Mouse (Mus musculus) stomach, embryonic 14.5 days (tissue): ENCODE measurements around the gene Slc22a4. TPM values are rescaled to one million over a fixed set of nuclear protein-coding genes. Genes with fewer than 3 reads are reported as not detected.
A peak's percentile ranks its signal among the peaks of the same experiment; 100 is the strongest.
"Not testable (repeated sequence)": the region's sequence is repeated elsewhere in the genome, so short reads cannot be mapped to it uniquely, and the experiment has no call there.

Experiments used
- ATAC-seq: fragments of 200-750 bp; cut with Nextera tagmentation; 2 replicates; pipeline ENCODE4 v1.8.0; 2017; ENCODE audit warnings: low read depth, moderate TSS enrichment; ENCODE audit not compliant: insufficient number of reproducible peaks, insufficient read depth, low FRiP score
- H3K27ac ChIP-seq: fragments of 300-500 bp; sonication (generic); 2 replicates; pipeline ENCODE4 v1.5.1; 2014; ENCODE audit warnings: mild to moderate bottlenecking, low read length, moderate library complexity, mixed read lengths
- H3K27me3 ChIP-seq: fragments of 300-500 bp; sonication (generic); 2 replicates; pipeline ENCODE4 v1.6.1; 2014; ENCODE audit warnings: low read length, control low read depth, mixed read lengths; ENCODE audit not compliant: control insufficient read depth, insufficient read depth
- H3K36me3 ChIP-seq: fragments of 300-500 bp; sonication (generic); 2 replicates; pipeline ENCODE4 v1.6.1; 2014; ENCODE audit warnings: mild to moderate bottlenecking, control low read depth, low read length, moderate library complexity, mixed read lengths; ENCODE audit not compliant: control insufficient read depth, insufficient read depth
- H3K4me1 ChIP-seq: fragments of 300-500 bp; sonication (generic); 2 replicates; pipeline ENCODE4 v1.6.1; 2014; ENCODE audit warnings: low read length, control low read depth, mixed read lengths; ENCODE audit not compliant: control insufficient read depth, insufficient read depth
- H3K4me2 ChIP-seq: fragments of 300-500 bp; sonication (generic); replicated peaks from 2 replicates; pipeline ENCODE4 v1.6.1; 2014; ENCODE audit warnings: low read depth, low read length, control low read depth
- H3K4me3 ChIP-seq: fragments of 300-500 bp; sonication (generic); 2 replicates; pipeline ENCODE4 v1.5.1; 2014; ENCODE audit warnings: low read depth, low read length, control low read depth
- H3K9ac ChIP-seq: fragments of 300-500 bp; sonication (generic); replicated peaks from 2 replicates; pipeline ENCODE4 v1.6.1; 2014; ENCODE audit warnings: low read depth, mild to moderate bottlenecking, control low read depth, low read length, moderate library complexity, mixed read lengths
- H3K9me3 ChIP-seq: fragments of 300-500 bp; sonication (generic); 2 replicates; pipeline ENCODE4 v1.6.1; 2016; ENCODE audit warnings: low read depth, low read length, control low read depth; ENCODE audit not compliant: control insufficient read depth
- WGBS: fragments of 180-500 bp; shearing (Covaris S2); extraction: QIAGEN DNeasy Blood & Tissue Kit; methylation state at CpG from one replicate; pipeline ENCODE4 v1.1.7; 2014; 5-methylcytosine and 5-hydroxymethylcytosine counted together
- polyA plus RNA-seq: library from polyadenylated mRNA; unstranded; fragments of >200 nt; fragmentation: Nextera tagmentation; extraction: Ambion mirVana; gene quantifications from 2 replicates; pipeline ENCODE4 v1.2.1, GENCODE M21; 2014

Gene Slc22a4
- polyA plus RNA-seq, 1 experiment from 2014 or later, result 0.80 TPM

- H3K27ac ChIP-seq, result no peak overlapping the region
- 75% methylated on average over 3 of the region's 3 CpGs for WGBS
- no peaks in the 10 kb centered on the region for H3K36me3 ChIP-seq
- H3K4me1 ChIP-seq, result no peaks in the 10 kb centered on the region
- ATAC-seq, result peak; percentile 81; the same call in 1 of the 2 replicates
- no peak overlapping the region for H3K4me3 ChIP-seq
- H3K9me3 ChIP-seq, result no peaks in the 10 kb centered on the region
- no peaks in the 10 kb centered on the region for H3K27me3 ChIP-seq
- H3K4me2 ChIP-seq, result no peak overlapping the region
- no peak overlapping the region for H3K9ac ChIP-seq
These were observed 23.2 kb downstream of the Slc22a4 start for GRCm38 (mm10) chr11:54004734-54005133.

GRCm38 (mm10) chr11:54004221-54004620 is 23.7 kb downstream of the Slc22a4 start:
- Histone ChIP-seq H3K27me3 (no peaks in the 10 kb centered on the region), H3K36me3 (no peaks in the 10 kb centered on the region), H3K9me3 (no peaks in the 10 kb centered on the region), H3K9ac (no peak overlapping the region), H3K4me2 (no peak overlapping the region), H3K4me3 (no peak overlapping the region), H3K4me1 (no peaks in the 10 kb centered on the region), H3K27ac (no peak overlapping the region)
- ATAC-seq, result no peak
- WGBS, result 71% methylated on average over 9 of the region's 9 CpGs

DNA sequence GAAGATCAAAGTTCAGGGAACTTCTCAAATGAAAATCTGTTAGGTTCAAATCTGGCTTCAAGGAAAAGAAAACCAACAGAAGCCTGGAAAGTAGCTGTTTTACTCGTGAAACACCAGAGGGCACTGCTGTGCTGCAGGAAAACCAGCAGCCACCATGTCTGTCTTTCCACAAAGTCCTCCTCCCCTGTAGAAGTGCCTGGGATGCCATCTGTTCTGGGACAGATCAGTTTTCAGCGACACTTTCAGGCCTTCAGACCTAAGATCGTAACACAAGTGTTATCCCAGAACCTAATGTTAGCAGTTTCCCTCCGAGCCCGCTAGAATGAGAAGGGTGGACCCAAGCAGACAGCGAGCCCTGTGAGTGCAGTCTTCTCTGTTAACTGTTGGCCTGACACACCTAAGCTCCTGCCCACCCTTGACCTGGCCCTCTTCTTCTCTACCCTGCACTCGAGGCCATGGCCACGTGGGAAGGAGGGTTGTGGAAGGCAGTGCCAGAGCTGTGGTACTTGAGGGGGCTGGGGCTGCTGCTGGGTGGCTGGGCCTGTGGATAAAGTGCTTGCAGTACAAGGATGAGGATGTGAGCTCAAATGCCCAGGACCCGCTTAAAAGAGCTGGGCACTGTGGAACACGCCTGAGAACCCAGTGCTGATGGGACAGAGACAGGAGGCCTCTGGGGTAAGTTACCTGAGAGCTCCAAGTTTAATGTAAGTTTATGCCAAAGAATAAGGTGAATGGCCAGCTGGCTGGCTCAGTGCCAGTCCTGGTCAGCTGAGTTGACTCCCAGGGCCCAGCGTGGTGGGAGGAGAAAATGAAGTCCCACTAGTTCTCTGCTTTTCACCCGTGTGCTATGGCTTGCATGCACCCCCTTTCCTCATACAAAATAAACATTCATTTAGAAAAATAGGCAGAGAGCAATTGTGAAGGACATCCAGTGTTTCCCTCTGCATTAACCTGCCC is 24.9 kb downstream of the Slc22a4 start:
- not testable (repeated sequence) for H3K27ac ChIP-seq, H3K9me3 ChIP-seq, H3K9ac ChIP-seq, H3K36me3 ChIP-seq, ATAC-seq, H3K27me3 ChIP-seq, H3K4me1 ChIP-seq, H3K4me2 ChIP-seq, H3K4me3 ChIP-seq
- WGBS, result 39% methylated on average over 12 of the region's 12 CpGs

DNA sequence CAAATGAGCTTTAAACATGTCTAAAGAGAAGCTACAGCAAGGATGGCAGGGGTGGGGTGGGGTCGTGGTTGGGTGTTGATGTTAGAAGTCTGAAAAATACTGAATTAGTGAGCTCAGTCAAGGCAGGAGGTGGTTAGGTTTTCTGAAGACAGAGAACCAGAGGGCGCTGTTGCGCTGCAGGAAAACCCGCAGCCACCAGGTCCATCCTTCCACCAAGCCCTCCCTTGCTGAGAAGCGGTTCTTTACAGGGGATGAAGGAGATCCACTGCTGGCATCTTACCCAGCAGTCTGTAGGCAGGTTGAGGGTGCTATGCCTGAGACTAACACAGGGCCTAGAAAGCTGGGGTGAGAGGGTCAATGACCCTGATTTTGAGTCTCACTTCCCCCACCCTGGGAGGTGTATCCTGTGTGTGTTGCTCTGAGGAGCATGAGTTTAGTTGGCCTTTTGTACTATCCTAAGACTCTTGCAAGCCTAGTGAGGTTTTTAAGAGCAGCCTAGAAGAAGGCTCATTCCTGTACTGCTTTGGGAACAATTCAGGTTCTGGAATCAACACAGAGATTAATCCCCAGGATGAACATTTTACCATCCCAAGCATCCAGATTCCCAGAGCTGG is 25.6 kb downstream of the Slc22a4 start:
- no peaks in the 10 kb centered on the region for H3K4me1 ChIP-seq
- H3K4me2 ChIP-seq, result no peak overlapping the region
- H3K9ac ChIP-seq, result no peak overlapping the region
- H3K36me3 ChIP-seq, result no peaks in the 10 kb centered on the region
- H3K27ac ChIP-seq, result no peak overlapping the region; the same call in 1 of the 2 replicates
- no peak overlapping the region for H3K4me3 ChIP-seq
- 2% methylated on average over 5 of the region's 5 CpGs for WGBS
- no peaks in the 10 kb centered on the region for H3K27me3 ChIP-seq
- H3K9me3 ChIP-seq, result no peaks in the 10 kb centered on the region
- 0 out of 2 replicates have a peak, but pooled peaks have one; percentile 23 for ATAC-seq

- ATAC-seq, result no peak
- H3K9me3 ChIP-seq, result no peaks in the 10 kb centered on the region
- no peaks in the 10 kb centered on the region for H3K27me3 ChIP-seq
- no peak overlapping the region for H3K4me2 ChIP-seq
- H3K9ac ChIP-seq, result no peak overlapping the region
- no peak overlapping the region for H3K27ac ChIP-seq
- no peaks in the 10 kb centered on the region for H3K36me3 ChIP-seq
- no peaks in the 10 kb centered on the region for H3K4me1 ChIP-seq
- H3K4me3 ChIP-seq, result no peak overlapping the region
- 77% methylated on average over 2 of the region's 2 CpGs for WGBS
These were observed 30.2 kb downstream of the Slc22a4 start for GRCm38 (mm10) chr11:53997661-53998060.

DNA sequence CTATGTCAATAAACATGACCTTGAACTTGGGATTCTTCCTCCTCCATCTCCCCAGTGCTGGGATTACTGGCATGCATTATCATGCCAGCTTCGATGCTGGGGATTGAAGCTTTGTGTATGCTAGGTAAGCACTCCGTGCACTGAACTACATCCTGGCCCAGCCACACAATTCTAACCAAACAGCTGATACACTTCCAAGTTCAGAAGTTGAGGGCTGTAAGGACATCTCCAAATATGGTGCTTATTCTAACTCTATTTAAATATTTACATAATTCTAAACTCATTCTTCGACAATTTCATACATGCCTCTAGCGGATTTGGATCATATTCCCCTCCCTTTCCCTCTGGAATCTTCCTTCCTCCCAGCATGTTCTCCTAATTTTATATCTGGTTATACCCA is 35.6 kb downstream of the Slc22a4 start:
- Histone ChIP-seq H3K27ac (peak overlapping the region; percentile 84), H3K9me3 (no peaks in the 10 kb centered on the region), H3K36me3 (no peaks in the 10 kb centered on the region), H3K4me1 (no peaks in the 10 kb centered on the region), H3K9ac (no peak overlapping the region), H3K4me3 (no peak overlapping the region), H3K27me3 (no peaks in the 10 kb centered on the region), H3K4me2 (no peak overlapping the region)
- ATAC-seq, result no peak
- WGBS, result 31% methylated on average over 4 of the region's 4 CpGs

- WGBS, result 58% methylated on average over 1 of the region's 1 CpGs
- Histone ChIP-seq H3K4me1 (no peaks in the 10 kb centered on the region), H3K9ac (no peak overlapping the region), H3K36me3 (no peaks in the 10 kb centered on the region), H3K9me3 (no peaks in the 10 kb centered on the region), H3K4me2 (no peak overlapping the region), H3K27me3 (no peaks in the 10 kb centered on the region), H3K4me3 (no peak overlapping the region), H3K27ac (no peak overlapping the region)
- ATAC-seq, result no peak
These were observed 38.7 kb downstream of the Slc22a4 start for GRCm38 (mm10) chr11:53989232-53989631.

- no peak for ATAC-seq
- no peak overlapping the region for H3K4me2 ChIP-seq
- 68% methylated on average over 4 of the region's 4 CpGs for WGBS
- no peaks in the 10 kb centered on the region for H3K9me3 ChIP-seq
- H3K27ac ChIP-seq, result no peak overlapping the region
- H3K4me3 ChIP-seq, result no peak overlapping the region
- H3K36me3 ChIP-seq, result no peaks in the 10 kb centered on the region
- H3K27me3 ChIP-seq, result no peaks in the 10 kb centered on the region
- no peaks in the 10 kb centered on the region for H3K4me1 ChIP-seq
- no peak overlapping the region for H3K9ac ChIP-seq
These were observed 39.8 kb downstream of the Slc22a4 start for GRCm38 (mm10) chr11:53988081-53988480.
